In genomic region chr10:61365902-61366301, GRCm38 (mm10) we compare ENCODE assay signal across 14 mouse cellular contexts. TPM values are rescaled to one million over a fixed set of nuclear protein-coding genes. Genes with fewer than 3 reads are reported as not detected.
DNase-seq lines count a peak whose midpoint lies in the region; ATAC-seq lines count a peak whose summit lies in the region.
"Had no signal": no experiment of that assay in that cellular context is flagged by ENCODE, and none has a peak within 500 bp of the region (broad histone marks: within the 10 kb centered on the region; RNA-seq: fewer than 3 reads in every experiment).

No protein-coding gene starts in this region.

- no peak overlapping the region for H3K4me3 ChIP-seq in kidney, embryonic 16.5 days (ENCODE audit: low read length)
- H3K4me3 ChIP-seq in heart, embryonic 15.5 days = no peak overlapping the region
- no peak overlapping the region for H3K4me3 ChIP-seq in midbrain, embryonic 15.5 days
- H3K4me3 ChIP-seq: limb, embryonic 10.5 days had no signal

- H3K4me1 ChIP-seq in kidney, embryonic 16.5 days (ENCODE audit: insufficient read depth, low read length) = peaks cover 29% of the 10 kb centered on the region
- peaks cover 44% of the 10 kb centered on the region for H3K4me1 ChIP-seq in heart, embryonic 15.5 days (replicated peaks)
- no peaks in the 10 kb centered on the region for H3K4me1 ChIP-seq in midbrain, embryonic 15.5 days

- H3K27ac ChIP-seq in kidney, embryonic 16.5 days (ENCODE audit: low read length) = no peak overlapping the region
- H3K27ac ChIP-seq in heart, embryonic 15.5 days = no peak overlapping the region; the same call in 1 of the 2 replicates
- H3K27ac ChIP-seq in midbrain, embryonic 15.5 days = no peak overlapping the region
- H3K27ac ChIP-seq: limb, embryonic 10.5 days had no signal

- ATAC-seq in kidney, embryonic 16.5 days (ENCODE audit: low FRiP score, low TSS enrichment) = no peak
- peak; percentile 50; the same call in 1 of the 2 replicates for ATAC-seq in heart, embryonic 15.5 days (replicated peaks; ENCODE audit: insufficient number of reproducible peaks, insufficient read depth, low FRiP score, low read depth)
- ATAC-seq in midbrain, embryonic 15.5 days (replicated peaks) = no peak

- 55% methylated on average over 1 of the region's 1 CpGs for WGBS in kidney, embryonic 16.5 days
- WGBS in heart, embryonic 15.5 days = 24% methylated on average over 1 of the region's 1 CpGs
- 78% methylated on average over 1 of the region's 1 CpGs for WGBS in midbrain, embryonic 15.5 days

- no peaks in the 10 kb centered on the region for H3K27me3 ChIP-seq in kidney, embryonic 16.5 days (ENCODE audit: insufficient read depth, low read length)
- H3K27me3 ChIP-seq in heart, embryonic 15.5 days = no peaks in the 10 kb centered on the region
- no peaks in the 10 kb centered on the region for H3K27me3 ChIP-seq in midbrain, embryonic 15.5 days (replicated peaks)

- no peaks in the 10 kb centered on the region for H3K9me3 ChIP-seq in kidney, embryonic 16.5 days (ENCODE audit: low read length)
- H3K9me3 ChIP-seq in heart, embryonic 15.5 days (replicated peaks) = no peaks in the 10 kb centered on the region
- no peaks in the 10 kb centered on the region for H3K9me3 ChIP-seq in midbrain, embryonic 15.5 days
- H3K9me3 ChIP-seq: limb, embryonic 10.5 days had no signal

- DNase-seq in adrenal gland, adult (ENCODE audit: inconsistent age in 2 of 2, low spot score in 1 of 2) = peak; percentile 39 to 67
- DNase-seq in adrenal gland, postnatal 10 days = no peak
- DNase-seq in kidney, adult 11 months = peak; percentile 53
- DNase-seq in lung, postnatal 10 days = peak; percentile 79
- DNase-seq in urinary bladder, adult 2 months (ENCODE audit: low spot score) = no peak
- DNase-seq: cerebellum, adult 9-10 months; retina, postnatal 1 day had no signal

- H3K4me2 ChIP-seq in kidney, embryonic 16.5 days (replicated peaks; ENCODE audit: low read depth, low read length) = no peak overlapping the region
- no peak overlapping the region for H3K4me2 ChIP-seq in heart, embryonic 15.5 days
- H3K4me2 ChIP-seq in midbrain, embryonic 15.5 days = no peak overlapping the region

- peaks cover 3% of the 10 kb centered on the region; the same call in 1 of the 2 replicates for H3K36me3 ChIP-seq in kidney, embryonic 16.5 days (ENCODE audit: insufficient read depth, low read length)
- no peaks in the 10 kb centered on the region for H3K36me3 ChIP-seq in heart, embryonic 15.5 days
- H3K36me3 ChIP-seq in midbrain, embryonic 15.5 days (replicated peaks) = no peaks in the 10 kb centered on the region

- no peak overlapping the region for H3K9ac ChIP-seq in kidney, embryonic 16.5 days (replicated peaks; ENCODE audit: low read length)
- no peak overlapping the region for H3K9ac ChIP-seq in heart, embryonic 15.5 days
- no peak overlapping the region for H3K9ac ChIP-seq in midbrain, embryonic 15.5 days

RNA-seq across cellular contexts. Expression of gene Pald1, which starts 17.4 kb away (rescaled TPM):
- 10 to 100 TPM; 53.0 to 66.0 TPM for total RNA-seq in adrenal gland, postnatal 10 days (2021)
- polyA plus RNA-seq in kidney, embryonic 16.5 days (2015; fragmentation: Nextera tagmentation; extraction: Ambion mirVana) = 39.5 and 40.2 TPM in 2 replicates
- 21.8 and 25.9 TPM in 2 replicates for polyA plus RNA-seq in heart, embryonic 15.5 days (2015; fragmentation: Nextera tagmentation; extraction: Ambion mirVana)
- 14.0 and 14.3 TPM in 2 replicates for polyA plus RNA-seq in urinary bladder, adult 2 months (2012; rRNA removed)
- polyA plus RNA-seq in midbrain, embryonic 15.5 days (2015; fragmentation: Nextera tagmentation; extraction: Ambion mirVana) = 22.5 and 23.7 TPM in 2 replicates

RNA-seq across cellular contexts. Expression of gene Nodal, which starts 51.9 kb away (rescaled TPM):
- under 1 TPM in 1 of 2 experiments, not detected in 1; 0.36 TPM for total RNA-seq in adrenal gland, postnatal 10 days (2021)
- 0.40 and 0.67 TPM in 2 replicates for polyA plus RNA-seq in kidney, embryonic 16.5 days (2015; fragmentation: Nextera tagmentation; extraction: Ambion mirVana)
- polyA plus RNA-seq in heart, embryonic 15.5 days (2015; fragmentation: Nextera tagmentation; extraction: Ambion mirVana) = 0.09 TPM in 2 replicates
- polyA plus RNA-seq in urinary bladder, adult 2 months (2012; rRNA removed) = 0.07 TPM in 1 of 2 replicates, not detected in the other
- 0.10 and 0.28 TPM in 2 replicates for polyA plus RNA-seq in midbrain, embryonic 15.5 days (2015; fragmentation: Nextera tagmentation; extraction: Ambion mirVana)
- total RNA-seq: hematopoietic stem cell, adult 5-6 weeks; monocyte, adult 5-6 weeks had no signal
- polyA plus RNA-seq: stomach, embryonic 14.5 days had no signal

Comparison
In these comparisons a context has a peak if more than half of its experiments do, and no peak if none do; other contexts are left out.
1. DNase-seq: peak in adrenal gland, adult (2 of 2), kidney, adult 11 months (single experiment) and lung, postnatal 10 days (single experiment); none in adrenal gland, postnatal 10 days (single experiment) and urinary bladder, adult 2 months (single experiment).